Mouse (Mus musculus) small intestine, adult 2 months (tissue): Measurements from ENCODE around the gene Oser1.

Source experiments
- CTCF ChIP-seq: fragments of 200-500 bp; IDR thresholded peaks from 2 replicates; pipeline ENCODE4 v1.5.1; 2012; ENCODE audit warnings: low read depth, mild to moderate bottlenecking, control low read depth, inconsistent platforms, low read length, moderate library complexity, mixed read lengths; ENCODE audit not compliant: insufficient replicate concordance, insufficient read length; ENCODE audit errors: extremely low read depth
- POLR2A ChIP-seq: fragments of 200-500 bp; IDR thresholded peaks from 2 replicates; pipeline ENCODE4 v1.6.1; 2012; ENCODE audit warnings: low read depth, mild to moderate bottlenecking, control low read depth, inconsistent platforms, low read length, moderate library complexity

- TF ChIP-seq POLR2A (no peak), CTCF (no peak)
Observed at GRCm38 (mm10) chr2:163462386-163462785, 37.9 kb upstream of the Oser1 start.
